Mouse (Mus musculus) spleen, adult 18-20 months (tissue): ENCODE measurements around the gene E2f1.

Source experiments
- DNase-seq, 2 experiments: peaks; one replicate each; pipeline ENCODE4 v3.0.0; 2022; ENCODE audit warnings: mixed read lengths in 2 of 2

The E2f1 gene

DNA sequence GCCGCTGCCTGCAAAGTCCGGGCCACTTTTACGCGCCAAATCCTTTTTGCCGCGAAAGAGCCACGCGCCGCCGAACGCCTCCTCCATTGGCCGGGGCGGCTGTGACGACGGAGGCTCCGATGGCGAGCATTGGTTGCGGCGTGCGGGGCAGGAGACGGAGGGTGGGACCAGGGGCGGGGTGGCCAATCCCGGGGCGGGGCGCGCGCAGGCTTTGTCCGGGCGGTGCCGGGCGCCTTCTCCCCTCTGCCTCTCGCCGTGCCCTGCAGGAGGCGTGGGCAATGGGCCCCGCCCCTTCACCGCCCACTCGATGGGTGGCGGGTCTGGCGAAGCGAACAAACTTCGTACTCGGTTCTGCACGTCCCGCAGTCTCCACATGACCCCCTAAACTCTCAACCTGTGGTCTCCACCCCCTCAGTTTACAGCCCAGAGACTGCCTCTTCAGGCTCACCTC, at the start of gene E2f1:
Gene E2f1, minus strand, starts transcription at position 57 of the 451 bp plus-strand sequence.
- peak; percentile 92 for DNase-seq

DNA sequence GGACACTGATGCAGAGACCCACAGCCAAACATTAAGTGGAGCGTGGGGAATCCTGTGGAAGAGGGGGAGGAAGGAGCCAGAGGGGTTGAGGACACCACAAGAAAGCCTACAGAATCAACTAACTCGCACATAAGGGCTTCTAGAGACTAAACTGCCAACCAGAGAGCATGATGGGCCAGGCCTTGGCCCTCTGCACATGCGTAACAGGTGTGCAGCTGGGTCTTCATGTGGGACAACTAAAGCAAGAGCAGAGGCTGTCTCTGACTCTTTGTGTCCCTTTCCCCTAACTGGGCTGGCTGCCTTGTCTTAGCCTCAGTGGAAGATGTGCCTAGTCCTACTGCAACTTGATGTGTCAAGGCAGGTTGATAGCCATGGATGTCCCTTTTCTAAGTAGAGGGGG, 47.4 kb upstream of the E2f1 start:
- no peak for DNase-seq

DNA sequence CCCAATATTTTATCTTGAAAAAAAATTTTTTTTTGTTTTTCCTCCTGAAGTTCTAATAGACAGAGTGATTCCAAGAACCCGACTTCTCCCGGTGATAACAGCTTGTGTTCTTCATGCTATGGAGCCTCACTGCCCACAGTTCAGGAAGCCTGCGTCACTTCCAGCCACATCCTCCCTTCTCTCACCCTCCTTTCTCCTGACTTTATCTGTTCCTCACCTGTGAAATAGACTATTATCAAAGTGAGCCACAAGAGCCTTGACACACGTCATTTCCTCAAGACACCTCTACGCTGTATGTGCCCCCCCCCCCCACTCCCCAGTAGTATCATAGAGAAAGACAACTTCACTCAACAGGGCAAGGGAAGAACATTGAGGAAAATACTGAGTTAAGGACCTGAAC, 46.0 kb upstream of the E2f1 start:
- DNase-seq = no peak

DNA sequence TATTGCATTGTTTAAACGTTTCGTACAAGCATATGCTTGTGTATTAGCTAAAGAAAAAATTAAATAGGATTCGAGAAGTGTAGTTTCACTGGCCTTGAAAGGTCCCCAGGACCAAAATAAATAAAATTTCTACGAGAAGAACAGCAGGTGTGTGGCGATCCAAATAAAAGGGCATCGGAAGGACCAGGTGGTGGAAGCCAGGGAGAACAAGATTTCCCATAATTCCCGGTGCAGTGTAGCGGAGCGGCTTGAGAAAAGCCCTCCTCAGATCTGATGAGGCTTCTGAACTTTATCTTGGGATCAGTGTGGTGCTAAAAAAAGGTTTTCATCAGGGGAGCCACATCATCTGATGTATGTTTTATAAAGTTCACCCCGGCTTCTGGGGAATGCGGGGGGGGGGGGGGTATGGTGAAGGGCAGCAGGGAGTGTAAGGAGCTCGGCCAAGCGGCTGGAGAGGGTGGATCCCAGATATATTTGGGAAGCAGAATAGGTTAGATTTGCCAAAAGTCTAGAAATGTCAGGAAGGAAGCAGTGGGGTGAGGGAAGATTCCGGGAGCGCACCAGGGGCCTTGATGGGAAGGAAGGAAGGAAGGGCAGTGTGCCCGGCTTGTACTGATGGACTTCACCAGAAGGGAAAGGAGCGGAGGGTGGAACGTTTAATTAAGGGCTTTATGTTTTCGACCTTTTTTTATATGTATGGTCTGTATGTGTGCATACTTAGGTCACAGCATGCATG, 45.3 kb upstream of the E2f1 start:
- no peak for DNase-seq

DNA sequence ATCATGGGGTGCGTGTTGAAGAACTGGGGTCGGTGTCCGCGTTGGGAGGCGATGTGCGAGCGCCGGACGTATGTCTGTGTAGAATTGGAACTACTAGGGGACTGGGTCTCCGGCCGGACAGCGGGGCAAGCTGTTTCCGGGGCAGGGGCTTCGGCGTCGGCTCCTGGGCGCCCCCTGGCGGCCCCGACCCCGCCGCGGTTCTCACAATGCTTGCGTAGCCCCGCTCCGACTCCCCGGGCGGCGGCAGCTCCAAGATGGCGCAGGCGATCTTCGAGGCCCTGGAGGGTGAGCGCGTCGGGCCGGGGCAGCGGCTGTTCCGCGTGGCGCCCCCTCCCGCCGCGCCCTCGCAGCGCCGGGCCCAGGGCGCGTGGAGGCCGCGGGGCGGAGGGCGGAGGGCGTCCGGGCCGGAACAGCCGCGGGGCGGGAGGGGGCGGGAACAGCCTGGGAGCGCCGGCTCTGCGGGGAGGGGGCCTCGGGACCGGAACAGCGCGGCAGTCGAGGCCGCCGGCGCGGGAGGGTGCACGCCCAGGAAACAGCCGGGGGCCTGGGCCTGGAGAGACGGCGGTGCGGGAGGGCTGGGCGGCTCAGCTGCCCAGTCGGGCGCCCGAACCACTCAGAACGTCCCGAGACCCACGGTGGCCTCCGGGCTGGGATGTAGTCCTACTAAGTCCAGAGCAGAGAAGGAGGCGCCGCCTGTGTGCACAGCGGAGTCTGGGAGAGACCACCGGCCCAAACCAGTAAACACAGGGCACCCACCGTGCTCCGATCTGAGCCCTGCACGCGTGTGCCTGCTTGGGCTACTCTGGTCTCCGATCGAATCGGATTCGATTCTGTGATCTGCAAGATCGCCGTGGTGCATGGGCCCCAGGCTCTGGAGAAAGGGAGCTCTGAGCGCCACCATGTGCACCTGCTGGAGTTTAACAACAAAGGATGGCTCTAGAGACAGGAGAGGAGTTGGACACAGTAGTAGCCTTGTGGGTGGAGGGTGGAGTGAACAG, 43.7 kb upstream of the E2f1 start, which contains the start of the genes Zfp341 and 4930519P11Rik:
Gene Zfp341, plus strand, starts transcription at position 180 of the 998 bp plus-strand sequence.
Gene 4930519P11Rik, minus strand, starts transcription at position 320 of the 998 bp plus-strand sequence.
- DNase-seq = peak; percentile 84 to 88

DNA sequence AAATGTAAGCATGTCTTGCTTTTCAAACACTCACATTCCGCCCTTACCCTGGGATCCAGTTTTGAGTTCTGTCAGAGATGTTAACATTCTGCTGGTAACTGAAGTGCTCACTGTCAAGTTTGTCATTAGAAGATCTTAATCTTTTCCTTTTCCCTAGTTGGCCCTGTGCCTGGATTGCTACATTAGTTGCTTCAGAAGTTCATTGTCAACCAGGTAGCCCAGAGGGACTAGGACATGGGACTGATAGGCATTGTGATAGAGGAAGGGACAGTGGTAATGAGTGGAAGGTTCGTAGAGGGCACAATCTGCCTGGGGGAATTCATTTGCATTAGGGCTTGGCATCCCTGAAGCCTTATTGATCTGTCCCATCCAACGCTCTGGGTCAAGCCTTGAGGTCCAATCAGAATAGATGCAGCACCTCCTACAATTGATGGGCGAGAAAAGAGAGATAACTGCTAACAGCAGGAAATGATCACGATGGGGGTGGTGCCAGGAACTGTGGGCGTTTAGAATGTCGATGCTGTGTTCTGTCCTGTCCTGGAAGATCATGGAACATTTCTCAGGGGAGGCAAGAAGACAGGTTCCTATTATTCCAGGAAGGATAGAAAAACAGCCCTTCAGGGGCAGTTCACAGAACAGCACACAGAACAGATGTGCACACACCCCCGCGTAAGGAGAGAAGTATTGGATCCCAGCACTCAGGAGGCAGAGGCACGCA, 39.5 kb upstream of the E2f1 start:
- no peak for DNase-seq

DNA sequence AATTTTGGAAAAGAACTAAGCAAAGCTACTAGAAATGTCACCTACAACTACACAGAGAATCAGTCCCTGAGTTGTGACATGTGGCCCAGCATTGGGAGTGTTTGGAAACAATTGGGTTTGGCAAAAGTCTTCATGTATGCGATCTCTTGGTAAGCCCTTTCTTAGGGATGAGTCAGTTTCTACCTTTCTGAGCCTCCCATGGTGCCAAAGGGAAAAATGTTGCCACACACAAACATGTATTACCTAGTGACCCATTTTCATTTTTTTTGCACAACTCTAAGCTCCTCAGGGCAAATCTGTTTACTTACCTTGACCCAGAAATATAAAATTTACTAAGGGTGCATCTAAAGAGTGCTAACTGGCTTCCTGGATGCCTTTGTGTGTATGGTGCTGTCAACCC, 37.3 kb upstream of the E2f1 start:
- DNase-seq = no peak

DNA sequence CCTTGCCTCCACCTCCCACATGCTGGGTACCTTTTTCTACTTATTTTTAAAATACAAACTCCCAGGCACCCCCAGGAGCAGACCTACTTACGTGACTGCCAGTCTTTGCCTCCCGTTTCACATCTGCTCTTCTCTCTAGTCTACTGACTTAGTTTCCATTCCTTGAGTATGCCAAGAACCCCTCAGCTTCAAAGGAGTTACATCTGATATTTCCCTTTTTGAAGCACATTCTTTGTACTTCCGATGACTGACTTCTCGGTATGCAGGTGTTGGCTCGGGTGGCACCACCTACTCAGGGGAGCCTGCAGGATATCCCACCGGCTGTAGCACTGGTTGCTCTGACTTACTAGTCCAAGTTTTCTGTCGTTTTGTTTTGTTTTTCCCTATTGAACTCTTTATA, 34.5 kb upstream of the E2f1 start:
- DNase-seq = no peak

DNA sequence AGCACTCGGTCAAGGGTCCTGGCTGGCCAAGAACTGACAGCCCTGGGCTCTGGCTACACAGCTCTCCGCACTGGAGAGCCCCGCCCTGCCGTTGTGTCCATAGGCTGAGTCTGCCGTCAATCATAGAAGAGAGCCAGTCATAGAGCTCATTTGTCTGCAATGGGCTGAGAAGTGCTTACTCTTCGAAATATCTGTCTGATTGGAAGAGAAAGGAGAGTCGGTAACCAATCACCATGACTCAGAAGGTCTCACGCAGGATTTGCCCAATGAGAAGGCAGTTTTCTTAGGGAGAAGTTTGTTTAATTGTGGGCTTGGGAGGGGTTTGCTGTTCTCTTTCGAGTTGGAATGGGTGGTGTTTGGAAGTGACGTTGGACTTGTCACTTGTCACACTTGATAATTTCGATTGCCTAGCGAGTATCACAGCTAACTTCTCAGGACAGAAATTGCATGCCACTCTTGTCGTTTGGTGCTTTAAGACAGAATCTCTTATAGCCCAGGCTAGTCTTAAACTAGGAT, 34.0 kb upstream of the E2f1 start, which contains the start of gene Pxmp4:
Gene Pxmp4, minus strand, starts transcription at position 71 of the 516 bp plus-strand sequence.
- peak; percentile 96 to 99 for DNase-seq

DNA sequence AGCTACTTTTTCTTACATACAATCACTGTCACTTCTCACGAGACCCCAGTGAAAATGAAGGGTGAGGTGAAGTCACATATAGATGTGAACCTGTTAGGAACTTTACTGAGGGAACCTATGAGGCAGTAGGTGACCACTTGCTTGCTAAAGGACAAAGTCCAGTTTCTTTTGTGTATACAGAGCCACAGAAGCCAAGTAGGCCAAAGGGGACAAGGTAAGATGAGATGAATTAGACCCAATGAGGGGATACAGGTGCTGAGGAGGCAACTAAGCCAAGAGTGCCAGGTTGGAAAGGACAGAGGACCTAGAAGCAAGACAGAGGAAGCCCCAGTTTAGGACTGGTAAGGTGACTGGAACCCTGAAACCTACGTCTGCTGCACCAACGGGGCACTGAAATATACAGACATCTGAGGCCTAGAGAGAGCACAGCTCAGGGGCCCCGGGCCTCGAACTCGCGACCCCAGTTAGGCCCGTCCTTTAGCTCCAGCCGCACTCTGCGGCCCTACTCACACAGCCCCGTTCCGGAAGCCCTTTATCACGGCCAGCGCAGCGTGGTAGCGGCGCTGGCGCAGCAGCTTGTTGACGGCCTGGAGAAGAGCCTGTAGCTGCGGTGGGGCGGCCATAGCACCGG, 33.4 kb upstream of the E2f1 start:
- DNase-seq = no peak

DNA sequence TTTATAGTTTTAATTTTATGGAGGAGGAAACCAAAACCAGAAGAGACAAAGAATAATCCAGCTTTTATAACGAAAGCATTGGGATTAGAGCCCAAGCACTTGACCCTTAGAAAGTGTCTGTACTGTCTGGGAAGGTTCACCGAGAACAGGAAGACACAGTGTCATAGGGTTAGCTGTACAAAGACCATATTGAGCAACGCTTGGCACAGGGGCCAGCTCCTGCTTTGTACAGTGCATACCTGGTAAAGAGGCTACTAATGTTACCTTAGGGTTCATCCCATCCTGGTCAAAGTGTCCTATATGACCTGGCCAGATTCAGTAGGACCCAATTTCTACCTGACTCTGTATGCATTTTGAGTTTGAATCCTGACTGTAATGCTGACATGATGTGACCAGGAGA, 31.6 kb upstream of the E2f1 start:
- no peak for DNase-seq

DNA sequence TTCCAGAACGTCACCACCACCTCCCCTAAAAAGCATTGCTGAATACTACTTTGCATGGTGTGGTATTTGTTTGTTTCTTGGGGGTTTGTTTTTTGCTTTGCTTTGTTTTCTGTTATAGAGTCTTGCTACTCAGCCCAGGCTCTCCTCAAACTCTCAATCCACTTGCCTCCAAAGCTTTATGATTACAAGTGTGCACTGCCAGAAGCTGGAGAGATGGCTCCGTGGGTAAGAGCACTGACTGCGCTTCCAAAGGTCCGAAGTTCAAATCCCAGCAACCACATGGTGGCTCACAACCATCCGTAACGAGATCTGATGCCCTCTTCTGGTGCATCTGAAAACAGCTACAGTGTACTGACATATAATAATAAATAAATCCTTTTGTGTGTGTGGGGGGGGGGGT, 30.9 kb upstream of the E2f1 start:
- DNase-seq = no peak

DNA sequence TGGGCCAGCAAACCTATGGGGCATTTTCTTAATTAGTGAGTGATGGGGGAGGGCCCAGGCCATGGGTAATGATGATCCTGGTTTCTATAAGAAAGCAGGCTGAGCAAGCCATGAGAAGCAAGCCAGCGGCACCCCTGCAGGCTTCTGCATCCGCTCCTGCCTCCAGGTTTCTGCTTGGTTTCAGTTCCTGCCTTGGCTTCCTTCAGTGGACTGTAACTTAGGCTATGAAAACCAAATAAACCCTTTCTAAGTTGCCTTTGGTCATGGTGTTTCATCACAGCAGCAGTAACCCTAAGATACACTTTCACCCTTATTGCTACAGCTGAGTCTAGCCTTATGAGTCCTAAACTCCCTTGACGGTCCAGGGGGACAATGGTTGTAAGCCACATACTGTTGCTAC, 27.7 kb upstream of the E2f1 start:
- DNase-seq = peak in 1 of 2 experiments; percentile 18

DNA sequence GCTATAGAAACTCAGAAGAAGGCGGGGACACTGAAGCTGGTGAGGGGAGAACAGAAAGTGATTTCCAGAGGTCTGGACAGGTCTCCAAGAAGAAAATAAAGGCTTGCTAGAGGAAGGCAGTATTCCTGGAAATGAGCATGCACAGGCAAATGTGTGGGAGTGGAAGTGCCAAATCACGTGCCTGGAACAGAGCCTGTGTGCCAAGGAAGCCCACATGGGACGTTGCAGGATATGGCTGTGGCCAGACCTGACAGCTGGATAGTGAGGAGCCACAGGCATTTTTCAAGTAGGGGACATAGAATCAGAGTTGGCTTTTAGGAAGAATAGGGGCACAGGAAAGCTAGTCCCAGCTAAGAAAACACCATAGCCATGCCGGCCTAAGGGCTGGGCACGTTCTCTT, 26.1 kb upstream of the E2f1 start:
- DNase-seq = no peak

DNA sequence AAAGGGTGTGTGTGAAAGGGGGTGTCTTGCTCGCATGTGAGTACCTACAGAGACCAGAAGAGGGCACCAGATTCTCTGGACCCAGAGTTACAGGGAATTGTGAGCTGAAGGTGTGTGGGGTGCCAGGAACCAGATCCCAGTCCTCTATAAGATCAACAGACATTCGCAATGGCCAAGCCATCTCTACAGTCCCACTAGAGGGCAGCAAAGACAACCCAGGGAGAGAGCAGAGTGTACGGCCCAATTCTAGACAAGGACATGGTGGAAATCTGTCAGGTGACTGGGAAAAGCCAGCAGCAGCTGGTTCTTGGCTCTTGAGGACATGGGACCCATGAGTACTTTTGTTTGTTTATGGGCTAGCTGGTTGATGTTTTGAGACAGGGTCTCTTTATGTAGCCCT, 23.3 kb upstream of the E2f1 start:
- DNase-seq = peak in 1 of 2 experiments; percentile 51

DNA sequence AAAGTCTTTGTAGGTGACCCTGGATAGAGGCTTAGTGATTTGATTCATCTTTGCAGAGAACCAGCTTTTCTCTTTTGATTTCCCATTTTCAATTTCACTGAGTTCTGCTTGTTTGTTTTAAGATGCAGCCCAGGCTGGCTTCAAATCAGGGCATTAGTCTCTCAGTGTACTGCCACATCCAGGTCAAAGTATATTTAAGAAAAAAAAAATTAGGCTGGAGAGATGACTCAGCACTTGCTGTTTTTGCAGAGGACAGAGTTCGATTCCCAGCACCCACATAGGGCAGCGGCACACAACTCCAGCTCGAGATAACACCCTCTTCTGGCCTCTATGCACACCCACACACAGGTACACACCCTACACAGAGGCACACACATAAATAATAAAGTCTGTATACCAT, 21.5 kb upstream of the E2f1 start:
- no peak for DNase-seq

DNA sequence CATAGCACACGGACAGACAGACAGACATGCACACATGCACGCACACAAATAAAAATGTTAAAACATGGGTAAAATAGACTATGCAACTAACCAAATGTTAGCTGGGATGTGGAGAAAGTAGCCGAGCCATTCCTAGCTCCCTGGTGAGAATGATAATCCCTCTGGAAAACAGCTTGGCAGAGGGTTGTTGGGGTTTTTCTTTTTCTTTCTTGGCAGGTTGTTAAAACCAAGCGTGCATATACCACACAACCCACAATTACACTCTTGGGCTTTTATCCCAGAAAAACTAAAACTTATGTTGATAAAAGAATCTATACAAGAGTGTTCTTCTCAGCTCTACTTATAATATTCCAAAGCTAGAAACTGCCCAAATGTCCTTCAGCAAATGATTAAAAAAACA, 19.4 kb upstream of the E2f1 start:
- no peak for DNase-seq

DNA sequence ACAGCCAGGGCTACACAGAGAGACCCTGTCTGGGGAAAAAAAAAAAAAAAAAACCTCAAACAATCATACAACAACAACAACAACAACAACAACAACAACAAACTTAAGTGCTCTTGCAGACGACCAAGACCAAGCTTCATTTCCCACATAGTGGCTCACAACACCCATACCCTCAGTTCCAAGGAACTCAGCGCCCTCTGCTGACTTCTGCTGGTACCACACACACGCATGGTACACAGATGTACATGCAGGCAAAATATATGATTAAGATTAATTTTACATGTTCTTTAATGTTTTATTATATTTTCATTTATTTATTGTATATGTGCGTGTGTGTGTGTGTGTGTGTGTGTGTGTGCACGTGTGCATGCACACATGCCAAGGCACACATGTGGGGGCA, 16.7 kb upstream of the E2f1 start:
- DNase-seq = peak in 1 of 2 experiments; percentile 23

DNA sequence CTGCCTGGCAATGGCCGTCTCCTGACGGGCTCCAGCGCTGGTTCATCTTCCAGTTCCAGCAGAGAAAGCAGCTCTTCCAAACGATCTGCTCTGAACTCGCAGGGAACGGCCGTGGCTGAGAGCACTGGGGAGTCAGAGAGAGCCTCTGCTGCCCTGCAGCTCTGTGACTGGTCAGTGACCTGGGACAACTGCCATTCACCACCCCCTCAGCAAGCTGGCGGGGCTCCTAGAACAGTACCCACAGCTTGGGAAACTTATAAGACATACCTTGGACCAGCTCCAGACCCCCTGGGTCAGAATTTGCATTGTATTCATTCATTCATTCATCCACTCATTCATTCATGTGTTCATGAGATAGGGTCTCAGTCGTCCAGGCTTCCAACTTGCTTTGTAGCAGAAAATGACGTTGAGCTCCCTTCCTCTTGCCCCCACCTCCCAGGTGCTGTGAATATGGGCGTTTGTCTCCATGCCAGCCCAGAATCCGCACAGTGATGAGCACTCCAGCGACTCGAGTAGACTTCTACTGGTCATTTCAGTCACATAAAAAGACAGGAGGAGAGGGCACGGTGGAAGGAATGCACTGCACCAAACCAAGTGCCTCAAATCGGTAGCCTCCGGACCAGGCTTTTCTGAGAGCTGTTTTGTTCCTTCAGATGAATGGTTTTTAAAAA, 15.4 kb upstream of the E2f1 start:
- no peak for DNase-seq

DNA sequence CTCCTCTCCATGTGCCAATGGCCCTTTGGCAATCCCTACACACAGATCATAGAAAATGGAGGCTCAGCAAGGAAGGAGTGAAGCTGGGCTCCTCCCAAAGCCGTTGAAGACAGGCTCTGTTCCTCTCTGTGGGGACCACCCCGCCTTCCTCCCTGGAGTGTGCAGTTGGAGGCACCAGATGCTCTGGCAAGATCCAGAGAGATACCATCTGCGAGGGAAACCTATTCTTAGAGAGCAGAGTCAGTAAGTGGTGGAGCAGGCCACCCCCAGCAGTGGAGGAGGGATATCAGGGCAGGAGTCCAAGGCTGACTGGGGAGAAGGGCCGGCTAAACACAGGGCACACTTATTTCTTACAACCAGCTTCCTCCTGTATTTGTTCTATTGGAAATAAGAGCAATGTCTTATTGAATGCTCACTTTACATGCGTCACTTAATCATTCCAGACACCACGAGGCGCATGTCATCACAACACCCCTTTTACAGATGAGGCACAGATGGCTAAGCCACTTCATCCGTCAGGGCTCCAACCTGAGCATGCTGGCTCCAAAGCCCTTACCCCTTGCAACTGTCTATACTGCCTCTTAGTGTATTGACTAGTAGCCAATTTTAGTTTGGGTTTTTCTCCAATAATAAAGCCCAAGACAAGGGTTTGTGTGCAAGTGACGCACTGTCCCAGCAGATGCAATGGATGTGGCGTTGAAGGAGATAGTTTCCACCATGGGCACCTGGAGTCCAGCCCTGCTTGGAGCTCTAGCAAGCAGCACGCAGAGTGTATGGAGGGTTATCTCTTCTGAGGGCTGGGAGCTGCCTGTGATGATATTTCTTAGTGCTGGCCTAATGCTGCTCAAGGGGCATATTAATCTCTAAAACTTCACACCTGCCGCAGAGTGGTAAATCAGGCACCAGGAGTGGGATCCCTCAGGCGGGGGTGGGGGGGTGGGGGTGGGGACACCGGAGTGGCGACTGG, 14.5 kb upstream of the E2f1 start:
- DNase-seq = no peak
